Mouse (Mus musculus) heart, postnatal 0 days (tissue): ENCODE measurements around the gene Tmem50b. TPM values are rescaled to one million over a fixed set of nuclear protein-coding genes. Genes with fewer than 3 reads are reported as not detected.

Experiments used
- ATAC-seq: fragments of 200-750 bp; cut with Nextera tagmentation; 2 replicates; pipeline ENCODE4 v1.8.0; 2017; ENCODE audit warnings: low read depth, moderate number of reproducible peaks, moderate library complexity; ENCODE audit not compliant: insufficient read depth
- DNase-seq: peaks from one replicate; pipeline ENCODE4 v3.0.0-alpha.2; 2016; ENCODE audit warnings: low spot score
- H3K27ac ChIP-seq: fragments of 300-500 bp; sonication (generic); 2 replicates; pipeline ENCODE4 v1.5.1; 2014; ENCODE audit warnings: low read depth, mild to moderate bottlenecking
- H3K27me3 ChIP-seq: fragments of 300-500 bp; sonication (generic); 2 replicates; pipeline ENCODE4 v1.6.1; 2014; ENCODE audit warnings: low read length, mixed read lengths; ENCODE audit not compliant: control insufficient read depth, insufficient read depth
- H3K36me3 ChIP-seq: fragments of 300-500 bp; sonication (generic); replicated peaks from 2 replicates; pipeline ENCODE4 v1.6.1; 2014; ENCODE audit warnings: low read length, mixed read lengths; ENCODE audit not compliant: control insufficient read depth, insufficient read depth
- H3K4me1 ChIP-seq: fragments of 300-500 bp; sonication (generic); 2 replicates; pipeline ENCODE4 v1.6.1; 2014; ENCODE audit warnings: antibody characterized with exemption; ENCODE audit not compliant: control insufficient read depth, insufficient read depth
- H3K4me2 ChIP-seq: fragments of 300-500 bp; sonication (generic); 2 replicates; pipeline ENCODE4 v1.6.1; 2014; ENCODE audit warnings: low read depth, mild to moderate bottlenecking, low read length, moderate library complexity
- H3K4me3 ChIP-seq: fragments of 300-500 bp; sonication (generic); 2 replicates; pipeline ENCODE4 v1.5.1; 2014; ENCODE audit warnings: low read depth, low read length
- H3K9ac ChIP-seq: fragments of 300-500 bp; sonication (generic); replicated peaks from 2 replicates; pipeline ENCODE4 v1.6.1; 2014; ENCODE audit warnings: low read depth, low read length, mixed read lengths
- H3K9me3 ChIP-seq: fragments of 300-500 bp; sonication (generic); replicated peaks from 2 replicates; pipeline ENCODE4 v1.6.1; 2016; ENCODE audit warnings: low read length; ENCODE audit not compliant: control insufficient read depth
- CTCF ChIP-seq: IDR thresholded peaks from 2 replicates; pipeline ENCODE4 v1.5.1; 2016; ENCODE audit warnings: antibody characterized with exemption, control low read depth, low read depth
- EP300 ChIP-seq: IDR thresholded peaks from 2 replicates; pipeline ENCODE4 v1.6.1; 2016; ENCODE audit warnings: antibody characterized with exemption, low read depth
- WGBS: fragments of 180-500 bp; shearing (Covaris S2); extraction: QIAGEN DNeasy Blood & Tissue Kit; methylation state at CpG from one replicate; pipeline ENCODE4 v1.1.7; 2014; 5-methylcytosine and 5-hydroxymethylcytosine counted together
- polyA plus RNA-seq: library from polyadenylated mRNA; unstranded; fragments of >200 nt; fragmentation: Nextera tagmentation; extraction: Ambion mirVana; gene quantifications from 2 replicates; pipeline ENCODE4 v1.2.1, GENCODE M21; 2015
- total RNA-seq: library from RNA; depleted of rRNA; stranded (reverse); fragments of >200 nt; gene quantifications from 2 replicates; pipeline ENCODE4 v1.2.3, GENCODE M21; 2014; ENCODE audit warnings: low replicate concordance

Gene Tmem50b
- total and polyA plus RNA-seq, 2 experiments from 2014 or later, result 51.1 to 62.6 TPM

DNA sequence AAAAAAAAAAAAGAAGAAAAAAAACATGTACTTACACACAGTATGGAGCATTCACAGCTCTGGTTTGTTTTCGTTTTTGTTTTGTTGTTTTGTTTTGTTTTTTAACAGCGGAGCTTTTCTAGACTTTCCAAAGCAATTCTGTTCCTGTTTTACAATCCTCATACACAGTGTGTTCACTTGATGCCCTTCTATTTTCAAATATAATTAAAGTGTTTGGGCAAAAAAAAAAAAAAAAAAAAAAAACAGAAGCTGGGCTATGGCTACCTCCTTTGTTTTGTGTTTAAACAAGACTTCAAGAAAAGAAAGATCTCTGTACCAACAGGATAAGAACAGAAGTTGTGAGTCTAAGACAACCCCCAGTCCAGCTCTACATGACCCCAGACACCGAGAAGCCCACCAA, 8.9 kb downstream of the Tmem50b start:
- Histone ChIP-seq H3K9me3 (no peaks in the 10 kb centered on the region), H3K4me2 (no peak overlapping the region), H3K27ac (no peak overlapping the region), H3K4me3 (no peak overlapping the region), H3K27me3 (no peaks in the 10 kb centered on the region), H3K36me3 (peaks cover 19% of the 10 kb centered on the region; the same call in 1 of the 2 replicates), H3K4me1 (no peaks in the 10 kb centered on the region), H3K9ac (no peak overlapping the region)
- ATAC-seq, result no peak
- no peak for TF ChIP-seq EP300
- TF ChIP-seq CTCF, result no peak
- 78% methylated on average over 3 of the region's 3 CpGs for WGBS
- no peak for DNase-seq

DNA sequence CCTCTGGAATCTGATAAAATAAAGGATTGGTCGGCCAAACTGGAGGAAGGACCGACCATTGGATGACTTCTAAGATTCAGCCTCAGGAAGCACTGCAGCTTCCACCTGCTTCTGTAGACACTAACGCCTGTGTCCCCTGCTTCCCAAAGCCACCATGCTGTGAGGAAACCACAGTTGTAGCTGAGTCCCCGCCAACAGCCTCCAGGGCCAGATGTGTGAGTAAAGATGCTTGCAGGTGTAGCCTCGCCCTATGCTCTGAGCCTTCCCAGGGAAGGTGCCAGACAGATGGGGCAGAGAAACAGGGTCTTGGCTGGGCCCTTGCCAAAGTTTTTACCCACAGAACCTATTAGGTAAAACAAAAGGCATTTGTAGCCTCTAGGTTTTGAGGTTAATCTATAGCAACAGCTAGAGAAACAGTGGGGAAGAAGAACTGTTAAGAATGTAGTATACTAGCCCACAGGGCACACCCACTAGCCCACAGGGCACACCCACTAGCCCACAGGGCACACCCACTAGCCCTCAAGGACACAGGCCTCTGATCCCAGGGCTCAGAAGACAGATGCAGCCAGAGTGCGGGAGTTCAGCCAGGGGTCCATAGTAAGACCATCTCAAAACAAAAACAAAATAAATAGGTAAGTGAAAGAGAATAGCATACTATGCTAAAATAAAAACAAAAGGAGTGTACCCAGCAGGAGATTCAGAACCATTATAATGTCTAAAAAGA, 9.7 kb downstream of the Tmem50b start:
- no peak for DNase-seq
- Histone ChIP-seq H3K27me3 (no peaks in the 10 kb centered on the region), H3K4me3 (no peak overlapping the region), H3K4me1 (no peaks in the 10 kb centered on the region), H3K9ac (no peak overlapping the region), H3K27ac (no peak overlapping the region), H3K36me3 (peaks cover 19% of the 10 kb centered on the region; the same call in 1 of the 2 replicates), H3K4me2 (no peak overlapping the region), H3K9me3 (no peaks in the 10 kb centered on the region)
- no peak for TF ChIP-seq CTCF
- no peak for TF ChIP-seq EP300
- ATAC-seq, result no peak
- WGBS, result 68% methylated on average over 6 of the region's 6 CpGs

DNA sequence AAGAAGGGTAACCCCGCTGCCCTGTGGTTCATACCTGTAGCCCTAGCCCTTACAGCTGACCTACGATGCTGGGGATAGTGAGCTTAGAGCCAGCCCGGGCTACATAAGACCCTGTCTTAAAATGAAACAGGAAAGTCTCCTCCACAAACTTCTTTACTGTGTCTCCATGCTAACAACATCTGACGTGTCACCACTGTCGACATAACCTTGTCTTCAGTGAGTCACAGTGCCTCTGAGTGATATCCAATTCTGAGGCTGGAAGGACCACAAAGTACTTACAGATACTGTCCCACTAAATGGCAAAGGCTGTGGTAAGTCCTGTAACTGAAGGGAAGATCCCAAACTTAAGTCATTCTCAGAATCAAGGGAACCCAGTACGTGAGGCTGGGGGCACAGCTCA, 11.4 kb downstream of the Tmem50b start:
- ATAC-seq (no peak), DNase-seq (no peak)
- H3K9ac ChIP-seq, result no peak overlapping the region
- peaks cover 23% of the 10 kb centered on the region for H3K36me3 ChIP-seq
- no peaks in the 10 kb centered on the region for H3K27me3 ChIP-seq
- WGBS, result 81% methylated on average over 6 of the region's 6 CpGs
- H3K4me3 ChIP-seq, result no peak overlapping the region
- H3K4me2 ChIP-seq, result no peak overlapping the region
- H3K4me1 ChIP-seq, result no peaks in the 10 kb centered on the region
- H3K27ac ChIP-seq, result no peak overlapping the region
- TF ChIP-seq EP300 (no peak), CTCF (no peak)
- H3K9me3 ChIP-seq, result no peaks in the 10 kb centered on the region

DNA sequence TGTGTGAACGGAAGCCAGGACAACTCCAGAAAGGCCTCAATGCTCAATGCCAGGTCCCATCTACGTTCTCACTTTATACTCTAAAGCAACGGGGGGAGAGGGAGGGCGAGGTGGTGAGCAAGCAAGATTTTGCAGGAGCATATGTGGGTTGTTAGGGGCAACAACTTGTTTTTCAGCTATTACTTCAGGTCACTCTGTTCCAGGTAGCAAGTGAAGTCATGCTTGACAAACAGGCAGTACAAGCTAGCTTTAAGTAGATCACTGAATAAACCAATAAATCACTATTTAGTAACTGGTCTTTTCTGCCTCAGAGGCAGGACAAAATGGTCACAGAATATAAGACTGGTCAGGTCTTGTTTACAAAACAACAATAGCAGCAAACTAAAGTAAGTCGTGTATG, 12.0 kb downstream of the Tmem50b start:
- no peak overlapping the region for H3K4me2 ChIP-seq
- H3K36me3 ChIP-seq, result peaks cover 29% of the 10 kb centered on the region
- H3K9me3 ChIP-seq, result no peaks in the 10 kb centered on the region
- no peak overlapping the region for H3K27ac ChIP-seq
- ATAC-seq (no peak), DNase-seq (no peak)
- H3K27me3 ChIP-seq, result no peaks in the 10 kb centered on the region
- H3K9ac ChIP-seq, result no peak overlapping the region
- 92% methylated on average over 5 of the region's 5 CpGs for WGBS
- no peak overlapping the region for H3K4me3 ChIP-seq
- H3K4me1 ChIP-seq, result no peaks in the 10 kb centered on the region
- TF ChIP-seq CTCF (no peak), EP300 (no peak)

GRCm38 (mm10) chr16:91582307-91582706, 15.3 kb downstream of the Tmem50b start:
- Histone ChIP-seq H3K4me3 (no peak overlapping the region), H3K4me2 (no peak overlapping the region), H3K27me3 (no peaks in the 10 kb centered on the region), H3K9ac (no peak overlapping the region), H3K4me1 (no peaks in the 10 kb centered on the region), H3K36me3 (peaks cover 39% of the 10 kb centered on the region), H3K27ac (no peak overlapping the region), H3K9me3 (no peaks in the 10 kb centered on the region)
- 85% methylated on average over 2 of the region's 2 CpGs for WGBS
- ATAC-seq, result no peak
- no peak for DNase-seq
- TF ChIP-seq CTCF, result peak; percentile 62
- TF ChIP-seq EP300, result no peak
